Mouse (Mus musculus): ENCODE results near the gene Foxi2. TPM values are rescaled to one million over a fixed set of nuclear protein-coding genes. Genes with fewer than 3 reads are reported as not detected.

Gene Foxi2
- polyA plus RNA-seq (2016; fragmentation: Nextera tagmentation; extraction: Ambion mirVana), result 0.10 and 0.13 TPM in 2 replicates

GRCm38 (mm10) chr7:135410237-135410965, at the start of gene Foxi2:
Gene Foxi2, plus strand, starts transcription at chr7:135410308.
- Histone ChIP-seq H3K9ac (replicated peaks) (no peak within 1 kb of the TSS; the same call in 1 of the 2 replicates), H3K27ac (replicated peaks) (no peak within 1 kb of the TSS), H3K4me2 (replicated peaks) (peak within 1 kb of the TSS; percentile 53), H3K27me3 (peaks cover 60% of the 10 kb centered on the region), H3K4me3 (peak within 1 kb of the TSS; percentile 32), H3K9me3 (no peaks in the 10 kb centered on the region), H3K4me1 (peaks cover 7% of the 10 kb centered on the region; the same call in 1 of the 2 replicates), H3K36me3 (no peaks in the 10 kb centered on the region)
- no peak for ATAC-seq (ENCODE audit: low FRiP score, low read depth)
- 3% methylated on average over 51 of the region's 51 CpGs for WGBS

- Histone ChIP-seq H3K4me2 (replicated peaks) (no peak overlapping the region), H3K9me3 (no peaks in the 10 kb centered on the region), H3K36me3 (no peaks in the 10 kb centered on the region), H3K27ac (replicated peaks) (no peak overlapping the region), H3K4me1 (no peaks in the 10 kb centered on the region), H3K27me3 (no peaks in the 10 kb centered on the region), H3K4me3 (no peak overlapping the region), H3K9ac (replicated peaks) (no peak overlapping the region)
- no peak for ATAC-seq (ENCODE audit: low FRiP score, low read depth)
- 93% methylated on average over 5 of the region's 5 CpGs for WGBS
These were observed 45.5 kb upstream of the Foxi2 start for GRCm38 (mm10) chr7:135364606-135365005.

GRCm38 (mm10) chr7:135376048-135376447, 34.1 kb upstream of the Foxi2 start:
- no peak overlapping the region for H3K4me2 ChIP-seq (replicated peaks)
- no peak overlapping the region for H3K9ac ChIP-seq (replicated peaks)
- no peaks in the 10 kb centered on the region for H3K9me3 ChIP-seq
- no peak for ATAC-seq (ENCODE audit: low FRiP score, low read depth)
- no peaks in the 10 kb centered on the region for H3K36me3 ChIP-seq
- H3K4me3 ChIP-seq, result no peak overlapping the region
- 90% methylated on average over 13 of the region's 13 CpGs for WGBS
- H3K4me1 ChIP-seq, result no peaks in the 10 kb centered on the region
- H3K27ac ChIP-seq (replicated peaks), result no peak overlapping the region
- peaks cover 4% of the 10 kb centered on the region; the same call in 1 of the 2 replicates for H3K27me3 ChIP-seq

GRCm38 (mm10) chr7:135376932-135377331, 33.2 kb upstream of the Foxi2 start:
- Histone ChIP-seq H3K9me3 (no peaks in the 10 kb centered on the region), H3K4me1 (no peaks in the 10 kb centered on the region), H3K4me3 (no peak overlapping the region), H3K27ac (replicated peaks) (no peak overlapping the region), H3K27me3 (peaks cover 4% of the 10 kb centered on the region), H3K36me3 (no peaks in the 10 kb centered on the region), H3K4me2 (replicated peaks) (no peak overlapping the region), H3K9ac (replicated peaks) (no peak overlapping the region)
- no peak for ATAC-seq (ENCODE audit: low FRiP score, low read depth)
- WGBS, result 68% methylated on average over 5 of the region's 5 CpGs

GRCm38 (mm10) chr7:135378331-135378730, 31.8 kb upstream of the Foxi2 start:
- no peak for ATAC-seq (ENCODE audit: low FRiP score, low read depth)

GRCm38 (mm10) chr7:135389039-135389438, 21.1 kb upstream of the Foxi2 start:
- no peak overlapping the region for H3K4me3 ChIP-seq
- no peak for ATAC-seq (ENCODE audit: low FRiP score, low read depth)
- 0 out of 2 replicates have a peak, but pooled peaks cover 5% of the 10 kb centered on the region for H3K9me3 ChIP-seq
- no peaks in the 10 kb centered on the region for H3K36me3 ChIP-seq
- WGBS, result 65% methylated on average over 3 of the region's 3 CpGs
- H3K27me3 ChIP-seq, result peaks cover 39% of the 10 kb centered on the region
- H3K4me1 ChIP-seq, result peaks cover 14% of the 10 kb centered on the region
- no peak overlapping the region for H3K27ac ChIP-seq (replicated peaks)
- no peak overlapping the region for H3K4me2 ChIP-seq (replicated peaks)
- no peak overlapping the region for H3K9ac ChIP-seq (replicated peaks)

More at GRCm38 (mm10) chr7:135378331-135378730, 31.8 kb upstream of the Foxi2 start:
- no peak overlapping the region for H3K4me2 ChIP-seq (replicated peaks)
- WGBS, result 91% methylated on average over 5 of the region's 5 CpGs
- H3K4me1 ChIP-seq, result no peaks in the 10 kb centered on the region
- H3K9ac ChIP-seq (replicated peaks), result no peak overlapping the region
- H3K27me3 ChIP-seq, result peaks cover 4% of the 10 kb centered on the region
- H3K36me3 ChIP-seq, result no peaks in the 10 kb centered on the region
- H3K4me3 ChIP-seq, result no peak overlapping the region
- no peaks in the 10 kb centered on the region for H3K9me3 ChIP-seq
- no peak overlapping the region for H3K27ac ChIP-seq (replicated peaks)

- H3K4me3 ChIP-seq, result no peak overlapping the region
- H3K4me2 ChIP-seq (replicated peaks), result no peak overlapping the region
- peaks cover 16% of the 10 kb centered on the region for H3K4me1 ChIP-seq
- 10% methylated on average over 5 of the region's 5 CpGs for WGBS
- H3K27ac ChIP-seq (replicated peaks), result no peak overlapping the region
- no peaks in the 10 kb centered on the region for H3K36me3 ChIP-seq
- no peaks in the 10 kb centered on the region for H3K9me3 ChIP-seq
- H3K27me3 ChIP-seq, result peaks cover 64% of the 10 kb centered on the region
- no peak for ATAC-seq (ENCODE audit: low FRiP score, low read depth)
- H3K9ac ChIP-seq (replicated peaks), result no peak overlapping the region
These were observed 17.1 kb upstream of the Foxi2 start for GRCm38 (mm10) chr7:135392949-135393542.

GRCm38 (mm10) chr7:135394436-135394835, 15.7 kb upstream of the Foxi2 start:
- Histone ChIP-seq H3K4me2 (replicated peaks) (no peak overlapping the region), H3K27me3 (peaks cover 64% of the 10 kb centered on the region), H3K4me3 (no peak overlapping the region), H3K4me1 (peaks cover 16% of the 10 kb centered on the region), H3K9me3 (no peaks in the 10 kb centered on the region), H3K36me3 (no peaks in the 10 kb centered on the region), H3K9ac (replicated peaks) (no peak overlapping the region), H3K27ac (replicated peaks) (no peak overlapping the region)
- WGBS, result 86% methylated on average over 3 of the region's 3 CpGs
- no peak for ATAC-seq (ENCODE audit: low FRiP score, low read depth)

- H3K27ac ChIP-seq (replicated peaks), result no peak overlapping the region
- no peak overlapping the region for H3K4me3 ChIP-seq
- no peak for ATAC-seq (ENCODE audit: low FRiP score, low read depth)
- no peak overlapping the region for H3K9ac ChIP-seq (replicated peaks)
- no peak overlapping the region for H3K4me2 ChIP-seq (replicated peaks)
- H3K4me1 ChIP-seq, result peaks cover 16% of the 10 kb centered on the region
- peaks cover 64% of the 10 kb centered on the region for H3K27me3 ChIP-seq
- H3K9me3 ChIP-seq, result no peaks in the 10 kb centered on the region
- no peaks in the 10 kb centered on the region for H3K36me3 ChIP-seq
These were observed 14.9 kb upstream of the Foxi2 start for GRCm38 (mm10) chr7:135395242-135395641.

- no peak overlapping the region for H3K9ac ChIP-seq (replicated peaks)
- H3K9me3 ChIP-seq, result no peaks in the 10 kb centered on the region
- no peak overlapping the region for H3K4me2 ChIP-seq (replicated peaks)
- H3K4me3 ChIP-seq, result no peak overlapping the region
- WGBS, result 79% methylated on average over 6 of the region's 6 CpGs
- ATAC-seq (ENCODE audit: low FRiP score, low read depth), result no peak
- H3K27ac ChIP-seq (replicated peaks), result no peak overlapping the region
- no peaks in the 10 kb centered on the region for H3K36me3 ChIP-seq
- H3K27me3 ChIP-seq, result peaks cover 65% of the 10 kb centered on the region
- peaks cover 14% of the 10 kb centered on the region for H3K4me1 ChIP-seq
These were observed 13.0 kb upstream of the Foxi2 start for GRCm38 (mm10) chr7:135397096-135397495.

GRCm38 (mm10) chr7:135397874-135398273, 12.2 kb upstream of the Foxi2 start:
- H3K4me3 ChIP-seq, result no peak overlapping the region
- 49% methylated on average over 5 of the region's 5 CpGs for WGBS
- H3K4me1 ChIP-seq, result peaks cover 7% of the 10 kb centered on the region
- H3K27me3 ChIP-seq, result peaks cover 73% of the 10 kb centered on the region
- no peak overlapping the region for H3K9ac ChIP-seq (replicated peaks)
- ATAC-seq (ENCODE audit: low FRiP score, low read depth), result no peak
- no peaks in the 10 kb centered on the region for H3K36me3 ChIP-seq
- no peaks in the 10 kb centered on the region for H3K9me3 ChIP-seq
- H3K27ac ChIP-seq (replicated peaks), result no peak overlapping the region
- H3K4me2 ChIP-seq (replicated peaks), result no peak overlapping the region

- H3K27me3 ChIP-seq, result peaks cover 55% of the 10 kb centered on the region
These were observed 6.7 kb upstream of the Foxi2 start for GRCm38 (mm10) chr7:135403416-135403815.

More at GRCm38 (mm10) chr7:135403416-135403815, 6.7 kb upstream of the Foxi2 start:
- no peaks in the 10 kb centered on the region for H3K36me3 ChIP-seq
- WGBS, result 10% methylated on average over 5 of the region's 5 CpGs
- H3K9ac ChIP-seq (replicated peaks), result no peak overlapping the region
- no peak overlapping the region for H3K4me3 ChIP-seq
- no peaks in the 10 kb centered on the region for H3K9me3 ChIP-seq
- H3K4me2 ChIP-seq (replicated peaks), result no peak overlapping the region
- no peak overlapping the region for H3K27ac ChIP-seq (replicated peaks)
- H3K4me1 ChIP-seq, result no peaks in the 10 kb centered on the region
- ATAC-seq (ENCODE audit: low FRiP score, low read depth), result no peak

Measured in midbrain, embryonic 12.5 days (tissue).